Mouse (Mus musculus): ENCODE measurements around the gene Bbs5.
"Not testable (repeated sequence)": the region's sequence is repeated elsewhere in the genome, so short reads cannot be mapped to it uniquely, and the experiment has no call there.

- not testable (repeated sequence) for TF ChIP-seq CTCF (IDR thresholded peaks at IDR 0.05; ENCODE audit: low read depth, low read length); POLR2A (IDR thresholded peaks at IDR 0.05; ENCODE audit: extremely low read depth, insufficient read depth, low read length)
Measured at GRCm38 (mm10) chr2:69677215-69677614, 30.2 kb downstream of the Bbs5 start.

All from liver, adult 2 months (tissue).